Mouse (Mus musculus) testis, adult 2 months (tissue): Measurements from ENCODE around the gene Vps8.

ENCODE experiments used
- CTCF ChIP-seq: fragments of 200-500 bp; IDR thresholded peaks from 2 replicates; pipeline ENCODE4 v1.5.1; 2012; ENCODE audit warnings: low read depth, mild to moderate bottlenecking, inconsistent platforms, low read length, moderate library complexity; ENCODE audit not compliant: control insufficient read depth, insufficient read depth, insufficient replicate concordance
- POLR2A ChIP-seq: fragments of 200-500 bp; IDR thresholded peaks from 2 replicates; pipeline ENCODE4 v1.6.1; 2012; ENCODE audit warnings: low read depth, mild to moderate bottlenecking, inconsistent platforms, low read length, moderate library complexity; ENCODE audit not compliant: control insufficient read depth

DNA sequence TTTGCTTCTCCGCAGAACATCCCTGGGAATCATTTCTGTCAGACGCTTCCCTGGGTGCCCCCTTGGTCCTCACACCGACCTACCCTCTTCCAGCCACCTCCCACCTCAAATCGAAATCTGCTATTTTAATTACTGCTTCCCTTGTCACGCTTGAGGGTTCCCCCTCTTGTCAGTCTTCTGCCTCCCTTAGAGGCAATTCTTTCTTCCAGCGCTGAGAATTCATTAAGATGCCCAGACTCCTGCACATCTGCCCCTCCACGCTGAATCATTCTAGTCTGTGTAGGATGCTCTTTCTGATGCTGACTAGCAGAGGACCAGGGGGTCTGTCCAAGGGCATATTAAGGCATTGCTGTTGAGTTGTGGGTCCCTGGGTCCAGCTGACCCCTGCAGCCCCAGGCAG is 27.4 kb upstream of the Vps8 start:
- TF ChIP-seq CTCF (no peak), POLR2A (no peak)
